Mouse (Mus musculus): ENCODE measurements at regions not wholly inside any gene's neighbourhood (a gene's known extent, or its start where the extent isn't known, plus 50 kb on each side); places are given as distances from the start of the nearest gene placed in this dataset.

DNA sequence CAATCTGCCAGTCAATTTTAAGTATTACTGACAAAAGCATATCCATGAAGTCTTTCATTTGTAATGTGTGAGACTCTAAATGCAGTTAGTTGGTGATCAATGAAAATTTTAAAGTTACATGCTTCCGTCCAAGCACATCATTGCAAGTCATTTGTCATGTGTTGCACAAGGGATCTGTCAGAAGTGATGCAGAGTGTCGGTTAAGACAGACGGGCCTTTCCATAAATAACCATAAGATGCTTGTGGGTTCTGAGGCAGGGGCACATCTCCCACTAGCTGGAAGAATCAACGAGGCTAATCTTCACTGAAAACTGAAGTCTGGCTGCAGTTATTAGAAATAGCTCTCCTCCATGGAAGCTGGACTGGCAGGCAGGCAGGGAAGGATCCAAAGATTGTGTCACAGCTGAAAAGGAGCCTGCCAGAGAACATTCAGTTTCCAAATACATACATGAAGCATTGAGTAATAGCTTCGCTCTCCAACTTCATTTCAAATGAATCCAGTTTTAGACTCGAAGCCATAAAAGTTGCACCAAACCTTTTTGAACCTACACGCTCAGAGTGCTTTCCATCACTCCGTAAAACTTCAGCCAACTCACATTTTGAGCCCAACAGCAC, 241.8 kb downstream of the Gsdmc2 start:
- H3K4me1 ChIP-seq (ENCODE audit: control insufficient read depth, insufficient read depth, low read length), result no peaks in the 10 kb centered on the region
- H3K36me3 ChIP-seq (ENCODE audit: control insufficient read depth, insufficient read depth, low read length), result no peaks in the 10 kb centered on the region
- TF ChIP-seq CTCF (IDR thresholded peaks at IDR 0.05; ENCODE audit: control insufficient read depth, insufficient read depth, insufficient replicate concordance, low read depth, low read length) (no peak), POLR2A (IDR thresholded peaks at IDR 0.05; ENCODE audit: control insufficient read depth, low read depth, low read length) (no peak)
- no peak overlapping the region for H3K4me3 ChIP-seq (ENCODE audit: control insufficient read depth, low read depth, low read length)
- no peak overlapping the region for H3K27ac ChIP-seq (ENCODE audit: control insufficient read depth, insufficient read depth, low read depth, low read length)
- H3K27me3 ChIP-seq (ENCODE audit: control insufficient read depth, insufficient read depth, low read length), result no peaks in the 10 kb centered on the region

DNA sequence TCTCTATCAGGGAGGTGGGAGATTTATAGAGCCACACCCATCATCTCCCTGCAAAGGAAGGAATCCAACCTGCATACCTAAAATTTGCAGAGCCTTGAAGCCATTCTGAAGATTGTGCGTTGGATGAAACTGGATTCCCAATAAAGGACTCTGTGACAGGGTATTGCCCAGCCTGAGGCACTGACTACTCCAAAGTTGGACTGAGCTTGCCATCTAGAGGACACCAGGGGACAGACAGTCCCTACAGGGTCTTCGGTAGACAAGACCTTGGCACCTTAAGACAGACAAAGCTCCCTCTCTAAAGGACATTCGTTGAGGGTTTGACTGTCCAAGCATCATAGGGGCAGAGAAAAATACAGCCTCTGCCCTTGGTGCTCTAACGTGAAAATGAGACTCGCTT, 243.4 kb downstream of the Gsdmc2 start:
- TF ChIP-seq POLR2A (IDR thresholded peaks at IDR 0.05; ENCODE audit: control insufficient read depth, low read depth, low read length) (no peak), CTCF (IDR thresholded peaks at IDR 0.05; ENCODE audit: control insufficient read depth, insufficient read depth, insufficient replicate concordance, low read depth, low read length) (peak; percentile 39; the same call in 1 of the 2 replicates)
- no peaks in the 10 kb centered on the region for H3K27me3 ChIP-seq (ENCODE audit: control insufficient read depth, insufficient read depth, low read length)
- H3K4me3 ChIP-seq (ENCODE audit: control insufficient read depth, low read depth, low read length), result no peak overlapping the region
- no peak overlapping the region for H3K27ac ChIP-seq (ENCODE audit: control insufficient read depth, insufficient read depth, low read depth, low read length)
- no peaks in the 10 kb centered on the region for H3K4me1 ChIP-seq (ENCODE audit: control insufficient read depth, insufficient read depth, low read length)
- H3K36me3 ChIP-seq (ENCODE audit: control insufficient read depth, insufficient read depth, low read length), result no peaks in the 10 kb centered on the region

GRCm38 (mm10) chr15:63592758-63593463, 252.1 kb downstream of the Gsdmc2 start:
- Histone ChIP-seq H3K27me3 (ENCODE audit: control insufficient read depth, insufficient read depth, low read length) (no peaks in the 10 kb centered on the region), H3K4me1 (ENCODE audit: control insufficient read depth, insufficient read depth, low read length) (no peaks in the 10 kb centered on the region), H3K36me3 (ENCODE audit: control insufficient read depth, insufficient read depth, low read length) (no peaks in the 10 kb centered on the region), H3K27ac (ENCODE audit: control insufficient read depth, insufficient read depth, low read depth, low read length) (no peak overlapping the region), H3K4me3 (ENCODE audit: control insufficient read depth, low read depth, low read length) (no peak overlapping the region)
- TF ChIP-seq CTCF (IDR thresholded peaks at IDR 0.05; ENCODE audit: control insufficient read depth, insufficient read depth, insufficient replicate concordance, low read depth, low read length), result no peak

GRCm38 (mm10) chr15:63559293-63559692, 285.7 kb downstream of the Gsdmc2 start:
- Histone ChIP-seq H3K4me1 (ENCODE audit: control insufficient read depth, insufficient read depth, low read length) (no peaks in the 10 kb centered on the region), H3K27me3 (ENCODE audit: control insufficient read depth, insufficient read depth, low read length) (no peaks in the 10 kb centered on the region), H3K36me3 (ENCODE audit: control insufficient read depth, insufficient read depth, low read length) (no peaks in the 10 kb centered on the region), H3K27ac (ENCODE audit: control insufficient read depth, insufficient read depth, low read depth, low read length) (no peak overlapping the region), H3K4me3 (ENCODE audit: control insufficient read depth, low read depth, low read length) (no peak overlapping the region)
- no peak for TF ChIP-seq CTCF (IDR thresholded peaks at IDR 0.05; ENCODE audit: control insufficient read depth, insufficient read depth, insufficient replicate concordance, low read depth, low read length)
- TF ChIP-seq POLR2A (IDR thresholded peaks at IDR 0.05; ENCODE audit: control insufficient read depth, low read depth, low read length), result no peak

- Histone ChIP-seq H3K4me3 (ENCODE audit: control insufficient read depth, low read depth, low read length) (no peak overlapping the region), H3K27ac (ENCODE audit: control insufficient read depth, insufficient read depth, low read depth, low read length) (no peak overlapping the region), H3K36me3 (ENCODE audit: control insufficient read depth, insufficient read depth, low read length) (no peaks in the 10 kb centered on the region), H3K4me1 (ENCODE audit: control insufficient read depth, insufficient read depth, low read length) (no peaks in the 10 kb centered on the region), H3K27me3 (ENCODE audit: control insufficient read depth, insufficient read depth, low read length) (no peaks in the 10 kb centered on the region)
- TF ChIP-seq CTCF (IDR thresholded peaks at IDR 0.05; ENCODE audit: control insufficient read depth, insufficient read depth, insufficient replicate concordance, low read depth, low read length) (no peak), POLR2A (IDR thresholded peaks at IDR 0.05; ENCODE audit: control insufficient read depth, low read depth, low read length) (no peak)
Observed at GRCm38 (mm10) chr15:63558691-63559090, 286.3 kb downstream of the Gsdmc2 start.

DNA sequence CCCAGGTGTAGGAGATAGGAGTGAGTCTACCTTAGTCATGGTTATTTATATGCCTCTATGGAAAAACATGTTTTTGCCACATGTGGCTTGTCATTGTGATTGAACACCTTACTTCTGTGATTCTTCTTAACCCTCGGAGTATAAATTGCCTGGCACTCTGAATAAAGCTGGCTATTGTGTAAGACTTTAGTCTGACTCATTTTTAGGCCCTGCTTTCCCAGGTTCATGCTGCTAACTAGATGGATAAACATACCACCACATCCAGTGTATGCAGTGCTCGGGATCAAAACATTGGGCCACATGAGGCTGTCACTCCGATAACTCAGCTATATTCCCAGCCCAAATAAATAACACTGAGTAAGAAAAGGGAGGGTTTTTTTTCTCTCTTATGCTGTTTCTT, 287.2 kb downstream of the Gsdmc2 start:
- TF ChIP-seq POLR2A (IDR thresholded peaks at IDR 0.05; ENCODE audit: control insufficient read depth, low read depth, low read length) (no peak), CTCF (IDR thresholded peaks at IDR 0.05; ENCODE audit: control insufficient read depth, insufficient read depth, insufficient replicate concordance, low read depth, low read length) (no peak)
- Histone ChIP-seq H3K4me1 (ENCODE audit: control insufficient read depth, insufficient read depth, low read length) (no peaks in the 10 kb centered on the region), H3K27ac (ENCODE audit: control insufficient read depth, insufficient read depth, low read depth, low read length) (no peak overlapping the region), H3K36me3 (ENCODE audit: control insufficient read depth, insufficient read depth, low read length) (no peaks in the 10 kb centered on the region), H3K27me3 (ENCODE audit: control insufficient read depth, insufficient read depth, low read length) (no peaks in the 10 kb centered on the region), H3K4me3 (ENCODE audit: control insufficient read depth, low read depth, low read length) (no peak overlapping the region)

- Histone ChIP-seq H3K4me3 (ENCODE audit: control insufficient read depth, low read depth, low read length) (no peak overlapping the region), H3K4me1 (ENCODE audit: control insufficient read depth, insufficient read depth, low read length) (no peaks in the 10 kb centered on the region), H3K27ac (ENCODE audit: control insufficient read depth, insufficient read depth, low read depth, low read length) (no peak overlapping the region), H3K36me3 (ENCODE audit: control insufficient read depth, insufficient read depth, low read length) (no peaks in the 10 kb centered on the region), H3K27me3 (ENCODE audit: control insufficient read depth, insufficient read depth, low read length) (no peaks in the 10 kb centered on the region)
- TF ChIP-seq POLR2A (IDR thresholded peaks at IDR 0.05; ENCODE audit: control insufficient read depth, low read depth, low read length) (no peak), CTCF (IDR thresholded peaks at IDR 0.05; ENCODE audit: control insufficient read depth, insufficient read depth, insufficient replicate concordance, low read depth, low read length) (no peak)
Observed at GRCm38 (mm10) chr15:63553597-63553996, 291.4 kb downstream of the Gsdmc2 start.

Data from testis, adult 2 months (tissue).